Mouse (Mus musculus) heart, postnatal 0 days (tissue): ENCODE data around the gene Knl1. TPM values are rescaled to one million over a fixed set of nuclear protein-coding genes. Genes with fewer than 3 reads are reported as not detected.

Source experiments
- ATAC-seq: fragments of 200-750 bp; cut with Nextera tagmentation; 2 replicates; pipeline ENCODE4 v1.8.0; 2017; ENCODE audit warnings: low read depth, moderate number of reproducible peaks, moderate library complexity; ENCODE audit not compliant: insufficient read depth
- DNase-seq: peaks from one replicate; pipeline ENCODE4 v3.0.0-alpha.2; 2016; ENCODE audit warnings: low spot score
- H3K27ac ChIP-seq: fragments of 300-500 bp; sonication (generic); 2 replicates; pipeline ENCODE4 v1.5.1; 2014; ENCODE audit warnings: low read depth, mild to moderate bottlenecking
- H3K27me3 ChIP-seq: fragments of 300-500 bp; sonication (generic); 2 replicates; pipeline ENCODE4 v1.6.1; 2014; ENCODE audit warnings: low read length, mixed read lengths; ENCODE audit not compliant: control insufficient read depth, insufficient read depth
- H3K36me3 ChIP-seq: fragments of 300-500 bp; sonication (generic); replicated peaks from 2 replicates; pipeline ENCODE4 v1.6.1; 2014; ENCODE audit warnings: low read length, mixed read lengths; ENCODE audit not compliant: control insufficient read depth, insufficient read depth
- H3K4me1 ChIP-seq: fragments of 300-500 bp; sonication (generic); 2 replicates; pipeline ENCODE4 v1.6.1; 2014; ENCODE audit warnings: antibody characterized with exemption; ENCODE audit not compliant: control insufficient read depth, insufficient read depth
- H3K4me2 ChIP-seq: fragments of 300-500 bp; sonication (generic); 2 replicates; pipeline ENCODE4 v1.6.1; 2014; ENCODE audit warnings: low read depth, mild to moderate bottlenecking, low read length, moderate library complexity
- H3K4me3 ChIP-seq: fragments of 300-500 bp; sonication (generic); 2 replicates; pipeline ENCODE4 v1.5.1; 2014; ENCODE audit warnings: low read depth, low read length
- H3K9ac ChIP-seq: fragments of 300-500 bp; sonication (generic); replicated peaks from 2 replicates; pipeline ENCODE4 v1.6.1; 2014; ENCODE audit warnings: low read depth, low read length, mixed read lengths
- H3K9me3 ChIP-seq: fragments of 300-500 bp; sonication (generic); replicated peaks from 2 replicates; pipeline ENCODE4 v1.6.1; 2016; ENCODE audit warnings: low read length; ENCODE audit not compliant: control insufficient read depth
- CTCF ChIP-seq: IDR thresholded peaks from 2 replicates; pipeline ENCODE4 v1.5.1; 2016; ENCODE audit warnings: antibody characterized with exemption, control low read depth, low read depth
- EP300 ChIP-seq: IDR thresholded peaks from 2 replicates; pipeline ENCODE4 v1.6.1; 2016; ENCODE audit warnings: antibody characterized with exemption, low read depth
- WGBS: fragments of 180-500 bp; shearing (Covaris S2); extraction: QIAGEN DNeasy Blood & Tissue Kit; methylation state at CpG from one replicate; pipeline ENCODE4 v1.1.7; 2014; 5-methylcytosine and 5-hydroxymethylcytosine counted together
- polyA plus RNA-seq: library from polyadenylated mRNA; unstranded; fragments of >200 nt; fragmentation: Nextera tagmentation; extraction: Ambion mirVana; gene quantifications from 2 replicates; pipeline ENCODE4 v1.2.1, GENCODE M21; 2015
- total RNA-seq: library from RNA; depleted of rRNA; stranded (reverse); fragments of >200 nt; gene quantifications from 2 replicates; pipeline ENCODE4 v1.2.3, GENCODE M21; 2014; ENCODE audit warnings: low replicate concordance; rRNA removed

The Knl1 gene
- total RNA-seq (9.1 and 50.5 TPM in 2 replicates), polyA plus RNA-seq (12.6 and 14.5 TPM in 2 replicates)

DNA sequence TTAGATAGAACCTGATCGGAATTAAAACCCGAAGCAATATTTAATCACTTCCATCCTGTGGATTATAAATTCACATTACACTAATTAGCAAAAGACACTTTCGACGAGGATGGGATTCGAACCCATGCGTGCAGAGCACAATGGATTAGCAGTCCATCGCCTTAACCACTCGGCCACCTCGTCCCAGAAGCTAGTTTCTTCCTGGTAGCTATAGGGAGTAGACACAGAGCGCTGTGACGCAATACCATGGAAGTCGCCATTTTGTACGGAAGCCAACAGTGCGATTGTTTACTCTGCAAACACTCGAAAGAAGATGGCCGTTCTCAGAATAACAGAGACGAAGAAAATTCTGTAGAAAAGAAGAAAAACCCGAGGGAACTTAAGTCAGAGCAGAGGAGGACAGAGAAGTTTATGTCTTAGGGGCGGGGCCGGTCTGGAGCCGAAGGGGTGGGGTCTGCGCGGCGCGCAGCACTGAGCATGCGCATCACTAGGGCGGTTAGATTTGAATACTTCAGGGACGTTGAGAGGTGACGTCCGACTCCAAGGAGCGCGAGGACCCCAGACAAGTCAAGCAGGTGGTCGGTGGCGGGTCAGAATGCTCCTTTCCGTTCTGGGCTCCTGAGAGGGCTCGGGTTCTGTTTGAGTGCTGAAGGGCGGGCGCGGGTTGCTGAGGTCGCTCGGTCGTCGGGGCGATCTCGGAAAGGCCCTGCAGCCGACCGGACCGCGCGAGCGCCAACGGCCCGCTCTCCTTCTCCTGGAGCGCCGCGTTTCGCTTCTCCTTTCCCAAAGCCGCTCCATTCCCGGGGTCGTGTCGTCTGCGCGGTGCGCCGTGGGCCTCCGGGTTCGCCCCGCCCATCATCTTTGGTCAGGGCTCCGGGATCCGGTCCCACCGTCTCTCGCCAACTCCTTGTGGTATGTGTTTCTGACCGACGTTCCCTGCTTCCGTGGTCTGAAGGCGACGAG, at the start of gene Knl1:
TSS of gene Knl1 (plus strand) at position 471 of the 963 bp plus-strand sequence.
- Histone ChIP-seq H3K27me3 (no peaks in the 10 kb centered on the region), H3K9ac (peak within 1 kb of the TSS; percentile 68), H3K4me3 (peak within 1 kb of the TSS; percentile 84), H3K4me1 (peaks cover 7% of the 10 kb centered on the region; the same call in 1 of the 2 replicates), H3K27ac (peak within 1 kb of the TSS; percentile 60), H3K36me3 (no peaks in the 10 kb centered on the region), H3K9me3 (no peaks in the 10 kb centered on the region), H3K4me2 (peak within 1 kb of the TSS; percentile 69)
- under 1% methylated on average over 77 of the region's 77 CpGs for WGBS
- TF ChIP-seq EP300 (peak; percentile 77; the same call in 1 of the 2 replicates), CTCF (no peak)
- peak; percentile 85 for DNase-seq
- peak; percentile 94 for ATAC-seq

DNA sequence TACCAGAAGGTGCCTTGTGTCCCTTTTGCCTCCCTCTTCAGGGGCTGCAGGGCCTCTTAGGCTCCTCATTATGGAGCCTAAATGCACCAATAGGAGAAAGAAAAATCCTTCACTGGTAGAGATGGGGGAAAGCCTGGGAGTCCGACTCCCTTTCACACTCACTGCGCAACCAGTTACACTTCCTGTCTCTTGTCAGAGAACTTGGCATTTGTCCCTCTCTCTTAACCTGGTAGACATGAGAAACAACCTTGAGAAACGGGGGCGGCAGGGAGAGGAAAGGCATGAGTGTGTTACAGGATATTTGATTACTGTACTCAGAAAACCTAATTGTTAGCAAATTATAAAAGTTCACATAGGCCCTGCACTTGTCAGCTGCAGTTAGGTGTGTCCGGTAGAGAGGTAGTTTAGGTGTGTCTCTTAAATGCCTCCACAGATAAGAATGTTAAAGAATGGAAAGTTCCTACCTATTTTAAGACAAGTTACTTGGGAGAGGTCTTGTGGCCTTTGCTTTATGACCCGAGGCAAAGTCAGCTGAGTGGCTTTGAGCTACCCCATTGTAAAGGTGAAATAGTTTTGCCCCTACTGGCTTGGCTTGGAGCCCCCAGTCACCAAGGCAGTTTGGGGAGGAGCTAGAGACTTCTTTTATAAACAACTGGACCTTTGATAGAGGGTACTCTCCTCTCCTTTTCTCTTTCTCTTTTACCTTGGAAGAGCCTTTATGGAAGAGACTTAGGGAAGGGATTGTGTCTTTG, 48.6 kb upstream of the Knl1 start:
- H3K4me3 ChIP-seq = no peak overlapping the region
- no peak overlapping the region for H3K4me2 ChIP-seq
- no peak for DNase-seq
- H3K27ac ChIP-seq = no peak overlapping the region
- no peak for TF ChIP-seq CTCF
- TF ChIP-seq EP300 = no peak
- H3K36me3 ChIP-seq = no peaks in the 10 kb centered on the region
- no peaks in the 10 kb centered on the region for H3K4me1 ChIP-seq
- no peaks in the 10 kb centered on the region for H3K27me3 ChIP-seq
- no peaks in the 10 kb centered on the region for H3K9me3 ChIP-seq
- no peak overlapping the region for H3K9ac ChIP-seq
- 53% methylated on average over 6 of the region's 6 CpGs for WGBS
- ATAC-seq = no peak

DNA sequence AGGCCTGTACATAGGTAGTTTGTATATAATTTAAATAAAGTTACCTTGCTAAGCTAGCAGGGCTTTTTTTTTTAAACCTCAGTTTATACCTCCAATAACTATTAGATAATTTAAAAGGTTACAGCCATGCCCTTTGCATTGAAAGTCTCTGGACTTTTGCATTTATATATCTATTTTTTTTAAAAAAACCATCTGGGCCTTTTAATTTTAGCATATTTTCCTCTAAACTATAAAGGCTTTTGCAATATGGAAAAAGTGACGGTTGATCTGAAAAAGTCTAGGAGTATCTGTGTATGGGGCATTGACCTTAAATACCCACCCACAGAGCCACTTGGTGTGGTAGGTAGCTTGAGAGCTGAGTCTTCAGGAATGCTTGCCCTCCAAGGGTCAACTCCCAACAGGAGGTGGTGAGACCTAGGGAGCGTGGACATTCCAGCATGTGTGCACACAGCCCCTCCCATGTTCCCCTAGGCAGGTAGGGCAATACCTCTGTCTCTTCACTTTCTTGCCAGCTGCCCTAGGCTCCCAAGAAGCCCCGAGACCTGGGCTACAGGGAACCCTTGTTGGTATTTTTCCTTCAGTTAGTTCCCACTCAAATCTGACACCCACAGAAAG, 47.8 kb upstream of the Knl1 start:
- H3K4me3 ChIP-seq = no peak overlapping the region
- ATAC-seq (no peak), DNase-seq (no peak)
- no peak for TF ChIP-seq EP300
- no peak for TF ChIP-seq CTCF
- no peak overlapping the region for H3K4me2 ChIP-seq
- no peaks in the 10 kb centered on the region for H3K4me1 ChIP-seq
- no peaks in the 10 kb centered on the region for H3K9me3 ChIP-seq
- no peaks in the 10 kb centered on the region for H3K27me3 ChIP-seq
- 82% methylated on average over 3 of the region's 3 CpGs for WGBS
- no peak overlapping the region for H3K9ac ChIP-seq
- H3K27ac ChIP-seq = no peak overlapping the region
- H3K36me3 ChIP-seq = no peaks in the 10 kb centered on the region

DNA sequence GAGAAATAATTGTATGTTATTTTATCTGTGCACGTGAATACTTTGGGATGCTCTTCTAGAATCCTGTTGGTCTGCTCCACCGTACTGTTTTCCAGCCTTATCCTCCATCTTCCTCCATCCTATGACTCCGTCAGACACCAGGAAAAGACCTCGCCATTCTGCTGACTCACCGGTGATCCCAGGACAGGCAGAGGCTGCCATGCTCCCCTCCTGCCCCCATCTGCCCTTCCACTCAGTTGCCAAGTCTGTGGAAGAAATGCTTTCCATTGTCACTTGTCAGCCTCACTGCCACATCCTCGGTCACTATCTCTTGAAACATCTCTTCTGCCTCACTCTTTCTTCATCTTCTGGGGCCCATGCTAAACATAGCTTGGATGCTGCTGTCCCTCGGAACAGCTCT, 40.0 kb upstream of the Knl1 start:
- WGBS = 75% methylated on average over 7 of the region's 7 CpGs
- no peaks in the 10 kb centered on the region for H3K9me3 ChIP-seq
- DNase-seq (no peak), ATAC-seq (no peak)
- H3K4me1 ChIP-seq = no peaks in the 10 kb centered on the region
- no peaks in the 10 kb centered on the region for H3K27me3 ChIP-seq
- H3K27ac ChIP-seq = no peak overlapping the region
- H3K9ac ChIP-seq = no peak overlapping the region
- H3K4me2 ChIP-seq = no peak overlapping the region
- TF ChIP-seq EP300 = no peak
- no peak for TF ChIP-seq CTCF
- no peaks in the 10 kb centered on the region for H3K36me3 ChIP-seq
- no peak overlapping the region for H3K4me3 ChIP-seq

DNA sequence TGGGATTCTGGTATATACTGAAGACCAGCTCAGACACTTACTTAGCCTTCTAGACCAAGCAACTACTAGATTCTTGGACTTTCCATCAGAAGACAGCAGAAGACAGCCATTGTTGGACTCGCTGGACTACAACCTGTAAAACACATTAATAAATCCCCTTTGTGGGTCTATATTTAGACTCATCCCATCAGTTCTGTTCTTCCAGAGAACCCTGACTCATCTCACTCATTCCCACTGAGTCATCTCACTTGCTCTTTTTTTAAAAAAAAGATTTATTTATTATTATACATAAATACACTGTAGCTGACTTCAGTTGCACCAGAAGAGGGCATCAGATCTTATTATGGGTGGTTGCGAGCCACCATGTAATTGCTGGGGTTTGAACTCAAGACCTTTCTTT, 37.5 kb upstream of the Knl1 start:
- Histone ChIP-seq H3K4me1 (no peaks in the 10 kb centered on the region), H3K27ac (no peak overlapping the region), H3K9me3 (no peaks in the 10 kb centered on the region), H3K36me3 (no peaks in the 10 kb centered on the region), H3K9ac (no peak overlapping the region), H3K4me3 (no peak overlapping the region), H3K4me2 (no peak overlapping the region), H3K27me3 (no peaks in the 10 kb centered on the region)
- TF ChIP-seq EP300 (no peak), CTCF (no peak)
- no peak for DNase-seq
- WGBS = 87% methylated on average over 2 of the region's 2 CpGs
- no peak for ATAC-seq
